Mouse (Mus musculus) limb, embryonic 14.5 days (tissue): ENCODE data around the gene Vmn1r175. TPM values are rescaled to one million over a fixed set of nuclear protein-coding genes. Genes with fewer than 3 reads are reported as not detected.
"Not testable (repeated sequence)": the region's sequence is repeated elsewhere in the genome, so short reads cannot be mapped to it uniquely, and the experiment has no call there.

ENCODE experiments used
- ATAC-seq: fragments of 200-750 bp; cut with Nextera tagmentation; 2 replicates; pipeline ENCODE4 v1.8.0; 2017; ENCODE audit warnings: low read depth, moderate number of reproducible peaks, moderate TSS enrichment; ENCODE audit not compliant: low FRiP score
- DNase-seq: peaks from one replicate; pipeline ENCODE4 v3.0.0-alpha.2; 2015; ENCODE audit warnings: low spot score
- H3K27ac ChIP-seq: fragments of 300-500 bp; sonication (generic); replicated peaks from 2 replicates; pipeline ENCODE4 v1.5.1; 2014; ENCODE audit warnings: low read depth, mild to moderate bottlenecking, low read length, moderate library complexity, mixed read lengths
- H3K27me3 ChIP-seq: fragments of 300-500 bp; sonication (generic); 2 replicates; pipeline ENCODE4 v1.6.1; 2014; ENCODE audit warnings: low read length, mixed read lengths; ENCODE audit not compliant: control insufficient read depth, insufficient read depth
- H3K36me3 ChIP-seq: fragments of 300-500 bp; sonication (generic); 2 replicates; pipeline ENCODE4 v1.6.1; 2014; ENCODE audit warnings: mild to moderate bottlenecking, low read length, moderate library complexity, mixed read lengths; ENCODE audit not compliant: control insufficient read depth, insufficient read depth
- H3K4me1 ChIP-seq: fragments of 300-500 bp; sonication (generic); 2 replicates; pipeline ENCODE4 v1.6.1; 2014; ENCODE audit warnings: antibody characterized with exemption, low read length, mixed read lengths; ENCODE audit not compliant: control insufficient read depth, insufficient read depth
- H3K4me2 ChIP-seq: fragments of 300-500 bp; sonication (generic); replicated peaks from 2 replicates; pipeline ENCODE4 v1.6.1; 2014; ENCODE audit warnings: low read depth, mild to moderate bottlenecking, low read length, moderate library complexity; ENCODE audit not compliant: severe bottlenecking
- H3K4me3 ChIP-seq: fragments of 300-500 bp; sonication (generic); replicated peaks from 2 replicates; pipeline ENCODE4 v1.5.1; 2014; ENCODE audit warnings: low read length
- H3K9ac ChIP-seq: fragments of 300-500 bp; sonication (generic); 2 replicates; pipeline ENCODE4 v1.6.1; 2014; ENCODE audit warnings: mild to moderate bottlenecking, low read depth, low read length, moderate library complexity; ENCODE audit not compliant: severe bottlenecking
- H3K9me3 ChIP-seq: fragments of 300-500 bp; sonication (generic); 2 replicates; pipeline ENCODE4 v1.6.1; 2016; ENCODE audit warnings: low read length; ENCODE audit not compliant: control insufficient read depth
- POLR2A ChIP-seq: fragments of 200-500 bp; IDR thresholded peaks from 2 replicates; pipeline ENCODE4 v1.8.0; 2012; ENCODE audit warnings: inconsistent platforms, mild to moderate bottlenecking, moderate library complexity, borderline replicate concordance; ENCODE audit not compliant: insufficient read depth, insufficient read length; ENCODE audit errors: extremely low read depth
- WGBS: fragments of 180-500 bp; shearing (Covaris S2); extraction: QIAGEN DNeasy Blood & Tissue Kit; methylation state at CpG from one replicate; pipeline ENCODE4 v1.1.7; 2014; 5-methylcytosine and 5-hydroxymethylcytosine counted together
- polyA plus RNA-seq, 2 experiments: library from polyadenylated mRNA; depleted of rRNA in 1 of 2; stranded (reverse) in 1 of 2; unstranded in 1 of 2; fragments of >200 nt; fragmentation: Nextera tagmentation in 1 of 2; extraction: Ambion mirVana in 1 of 2; gene quantifications; 2 replicates each; pipeline versions ENCODE4 v1.2.1 to v1.2.3; 2012 to 2014

Vmn1r175 gene
- not detected in 2 replicates for polyA plus RNA-seq (2012; rRNA removed)
- polyA plus RNA-seq (2014; fragmentation: Nextera tagmentation; extraction: Ambion mirVana) = not detected in 2 replicates

GRCm38 (mm10) chr7:23810543-23810942 is at the start of gene Vmn1r175:
Gene Vmn1r175 (minus strand): TSS chr7:23810643.
- not testable (repeated sequence) for ATAC-seq, H3K9ac ChIP-seq, H3K27me3 ChIP-seq, H3K4me2 ChIP-seq, DNase-seq, H3K9me3 ChIP-seq, H3K27ac ChIP-seq, H3K4me3 ChIP-seq, H3K36me3 ChIP-seq, H3K4me1 ChIP-seq

- DNase-seq, H3K27me3 ChIP-seq, H3K9ac ChIP-seq, H3K9me3 ChIP-seq, H3K4me2 ChIP-seq, ATAC-seq, H3K4me1 ChIP-seq, H3K36me3 ChIP-seq, H3K4me3 ChIP-seq, H3K27ac ChIP-seq: not testable (repeated sequence)
- no CpG with 5 or more reads among the region's 1 CpGs for WGBS
Observed at GRCm38 (mm10) chr7:23837272-23837671, 26.8 kb upstream of the Vmn1r175 start, which contains the start of gene Vmn1r176. Gene Vmn1r176 (minus strand): TSS chr7:23837372.

DNA sequence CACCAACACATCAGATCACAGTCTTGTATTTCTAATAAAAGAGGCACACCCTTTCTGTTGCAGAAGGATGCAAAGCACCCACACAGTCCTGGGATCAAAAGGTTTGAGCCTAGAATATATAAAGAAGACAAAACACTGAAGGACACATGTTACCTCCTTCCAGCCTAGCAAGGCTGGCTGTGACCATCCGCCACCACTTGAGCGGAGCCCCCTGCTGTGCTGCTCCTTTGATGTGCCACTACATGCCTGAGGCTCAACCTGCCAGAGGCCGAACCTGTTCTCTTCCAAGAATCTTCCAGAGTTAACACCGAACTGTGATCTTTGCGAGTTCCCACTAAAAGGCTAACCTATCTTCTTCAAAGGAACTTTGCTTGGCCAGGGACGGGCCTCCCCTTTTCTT is 25.9 kb downstream of the Vmn1r175 start:
- Histone ChIP-seq H3K4me2 (no peak overlapping the region), H3K27ac (no peak overlapping the region), H3K9me3 (peaks cover 24% of the 10 kb centered on the region), H3K9ac (no peak overlapping the region), H3K27me3 (no peaks in the 10 kb centered on the region), H3K36me3 (no peaks in the 10 kb centered on the region), H3K4me1 (no peaks in the 10 kb centered on the region), H3K4me3 (no peak overlapping the region)
- ATAC-seq (no peak), DNase-seq (no peak)
- WGBS = 69% methylated on average over 6 of the region's 6 CpGs
- no peak for TF ChIP-seq POLR2A

Other genes starting within 250 kb of the Vmn1r175 start
- gene Vmn1r169, start 235.1 kb downstream of the Vmn1r175 start, polyA plus RNA-seq (2012; rRNA removed) = not detected in 2 replicates
- gene Vmn1r169, start 235.1 kb downstream of the Vmn1r175 start, polyA plus RNA-seq (2014; fragmentation: Nextera tagmentation; extraction: Ambion mirVana) = not detected in 2 replicates
- gene Vmn1r170, start 204.5 kb downstream of the Vmn1r175 start, polyA plus RNA-seq (2012; rRNA removed) = not detected in 2 replicates
- not detected in 2 replicates for gene Vmn1r170, start 204.5 kb downstream of the Vmn1r175 start, polyA plus RNA-seq (2014; fragmentation: Nextera tagmentation; extraction: Ambion mirVana)
- gene Vmn1r171, start 179.9 kb downstream of the Vmn1r175 start, polyA plus RNA-seq (2012; rRNA removed) = not detected in 2 replicates
- not detected in 2 replicates for gene Vmn1r171, start 179.9 kb downstream of the Vmn1r175 start, polyA plus RNA-seq (2014; fragmentation: Nextera tagmentation; extraction: Ambion mirVana)
- not detected in 2 replicates for gene Vmn1r172, start 152.3 kb downstream of the Vmn1r175 start, polyA plus RNA-seq (2012; rRNA removed)
- gene Vmn1r172, start 152.3 kb downstream of the Vmn1r175 start, polyA plus RNA-seq (2014; fragmentation: Nextera tagmentation; extraction: Ambion mirVana) = not detected in 2 replicates
- not detected in 2 replicates for gene Vmn1r173, start 109.9 kb downstream of the Vmn1r175 start, polyA plus RNA-seq (2012; rRNA removed)
- gene Vmn1r173, start 109.9 kb downstream of the Vmn1r175 start, polyA plus RNA-seq (2014; fragmentation: Nextera tagmentation; extraction: Ambion mirVana) = not detected in 2 replicates
- gene Vmn1r174, start 58.4 kb downstream of the Vmn1r175 start, polyA plus RNA-seq (2012; rRNA removed) = not detected in 2 replicates
- gene Vmn1r174, start 58.4 kb downstream of the Vmn1r175 start, polyA plus RNA-seq (2014; fragmentation: Nextera tagmentation; extraction: Ambion mirVana) = not detected in 2 replicates
- not detected in 2 replicates for gene Vmn1r176, start 26.7 kb upstream of the Vmn1r175 start, polyA plus RNA-seq (2012; rRNA removed)
- not detected in 2 replicates for gene Vmn1r176, start 26.7 kb upstream of the Vmn1r175 start, polyA plus RNA-seq (2014; fragmentation: Nextera tagmentation; extraction: Ambion mirVana)
- not detected in 2 replicates for gene Vmn1r177, start 55.8 kb upstream of the Vmn1r175 start, polyA plus RNA-seq (2012; rRNA removed)
- gene Vmn1r177, start 55.8 kb upstream of the Vmn1r175 start, polyA plus RNA-seq (2014; fragmentation: Nextera tagmentation; extraction: Ambion mirVana) = not detected in 2 replicates
- gene Vmn1r178, start 81.4 kb upstream of the Vmn1r175 start, polyA plus RNA-seq (2012; rRNA removed) = not detected in 2 replicates
- not detected in 2 replicates for gene Vmn1r178, start 81.4 kb upstream of the Vmn1r175 start, polyA plus RNA-seq (2014; fragmentation: Nextera tagmentation; extraction: Ambion mirVana)
- not detected in 2 replicates for gene Vmn1r179, start 116.3 kb upstream of the Vmn1r175 start, polyA plus RNA-seq (2012; rRNA removed)
- gene Vmn1r179, start 116.3 kb upstream of the Vmn1r175 start, polyA plus RNA-seq (2014; fragmentation: Nextera tagmentation; extraction: Ambion mirVana) = not detected in 2 replicates
- not detected in 2 replicates for gene Vmn1r180, start 140.0 kb upstream of the Vmn1r175 start, polyA plus RNA-seq (2012; rRNA removed)
- not detected in 2 replicates for gene Vmn1r180, start 140.0 kb upstream of the Vmn1r175 start, polyA plus RNA-seq (2014; fragmentation: Nextera tagmentation; extraction: Ambion mirVana)
- not detected in 2 replicates for gene Vmn1r181, start 164.0 kb upstream of the Vmn1r175 start, polyA plus RNA-seq (2012; rRNA removed)
- not detected in 2 replicates for gene Vmn1r181, start 164.0 kb upstream of the Vmn1r175 start, polyA plus RNA-seq (2014; fragmentation: Nextera tagmentation; extraction: Ambion mirVana)
- gene V1rd19, start 191.0 kb upstream of the Vmn1r175 start, polyA plus RNA-seq (2012; rRNA removed) = not detected in 2 replicates
- gene V1rd19, start 191.0 kb upstream of the Vmn1r175 start, polyA plus RNA-seq (2014; fragmentation: Nextera tagmentation; extraction: Ambion mirVana) = not detected in 2 replicates
- gene Vmn1r183, start 242.6 kb upstream of the Vmn1r175 start, polyA plus RNA-seq (2012; rRNA removed) = not detected in 2 replicates
- gene Vmn1r183, start 242.6 kb upstream of the Vmn1r175 start, polyA plus RNA-seq (2014; fragmentation: Nextera tagmentation; extraction: Ambion mirVana) = not detected in 2 replicates